Mouse (Mus musculus) lung, adult 2 months (tissue): ENCODE results near the gene Uri1.

Source experiments
- CTCF ChIP-seq: fragments of 200-500 bp; IDR thresholded peaks from 2 replicates; pipeline ENCODE4 v1.5.1; 2011; ENCODE audit warnings: mild to moderate bottlenecking, low read length, control low read depth; ENCODE audit not compliant: insufficient read depth
- POLR2A ChIP-seq: fragments of 200-500 bp; IDR thresholded peaks from 2 replicates; pipeline ENCODE4 v1.6.1; 2011; ENCODE audit warnings: low read depth, mild to moderate bottlenecking, control low read depth, low read length, borderline replicate concordance; ENCODE audit errors: extremely low read depth

DNA sequence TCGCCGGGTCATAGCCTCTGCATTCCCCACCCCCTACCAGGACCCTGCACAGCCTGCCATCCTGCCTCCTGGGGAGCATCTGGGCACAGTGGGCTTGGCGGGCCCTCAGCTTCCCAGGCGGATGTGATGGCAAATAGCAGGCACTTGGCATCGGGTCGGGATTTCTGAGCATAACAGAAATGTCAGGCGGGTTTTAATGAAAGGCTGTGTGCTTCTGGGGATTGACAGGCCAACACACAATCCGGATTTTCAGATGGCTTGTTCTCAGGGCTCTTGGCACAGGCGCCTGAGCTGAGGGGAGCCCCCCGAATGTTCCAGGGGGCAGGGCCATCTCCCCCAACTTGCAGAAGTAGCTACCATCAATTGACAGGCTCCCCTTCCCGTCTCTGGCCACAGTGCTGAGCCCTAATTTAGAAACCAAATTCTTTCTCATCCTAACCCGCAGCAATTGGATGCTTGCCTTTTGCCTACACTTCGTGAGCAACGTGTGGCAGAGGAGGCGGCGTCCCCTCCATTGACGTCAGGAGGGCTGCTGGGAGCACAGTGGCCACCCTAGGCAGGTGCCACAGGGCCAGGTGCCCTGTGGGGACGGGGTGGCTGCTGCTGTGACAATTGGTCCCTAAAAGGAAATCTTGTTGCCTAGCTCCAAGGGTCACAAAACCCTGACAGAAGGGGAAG is 106.5 kb downstream of the Uri1 start:
- no peak for TF ChIP-seq POLR2A
- no peak for TF ChIP-seq CTCF
